Mouse (Mus musculus) CH12.LX (cell line): ENCODE results near the gene Qsox1. TPM values are rescaled to one million over a fixed set of nuclear protein-coding genes. Genes with fewer than 3 reads are reported as not detected.

Experiments
- DNase-seq: peaks from one replicate; pipeline ENCODE4 v3.0.0-alpha.2; 2013; ENCODE audit errors: extremely low read depth
- H3K27ac ChIP-seq: 2 replicates; pipeline ENCODE4 v1.5.1; 2012; ENCODE audit warnings: low read depth, mild to moderate bottlenecking, control low read depth, moderate library complexity; ENCODE audit not compliant: insufficient read depth
- H3K27me3 ChIP-seq: replicated peaks from 2 replicates; pipeline ENCODE3; 2012; ENCODE audit warnings: inconsistent platforms
- H3K36me3 ChIP-seq, 2 experiments: replicated peaks in 1 of 2; 2 replicates each; pipeline versions ENCODE3 to v1.6.1; 2012; ENCODE audit warnings: inconsistent platforms in 1 of 2, low read length in 1 of 2, mild to moderate bottlenecking in 1 of 2, mixed read lengths in 1 of 2, moderate library complexity in 1 of 2; ENCODE audit not compliant: control insufficient read depth in 1 of 2, insufficient read depth in 1 of 2
- H3K4me1 ChIP-seq, 2 experiments: 2 replicates each; pipeline ENCODE4 v1.6.1; 2012; ENCODE audit warnings: inconsistent platforms in 1 of 2, moderate library complexity in 1 of 2; ENCODE audit not compliant: insufficient read depth in 2 of 2, control insufficient read depth in 1 of 2
- H3K4me2 ChIP-seq: 2 replicates; pipeline ENCODE4 v1.6.1; 2012; ENCODE audit warnings: low read depth, mild to moderate bottlenecking, control low read depth; ENCODE audit not compliant: poor library complexity, insufficient read depth, severe bottlenecking
- H3K4me3 ChIP-seq, 3 experiments: fragments of 150-350 bp in 1 of 3; sonication (generic) in 1 of 3; replicated peaks in 1 of 3; 2 replicates each; pipeline versions ENCODE3 to v1.5.1; 2011 to 2012; ENCODE audit warnings: low read depth in 2 of 3, low read length in 2 of 3, mild to moderate bottlenecking in 2 of 3, moderate library complexity in 2 of 3, control low read depth in 1 of 3, improper control_type of control experiment in 1 of 3, inconsistent platforms in 1 of 3, mixed read lengths in 1 of 3; ENCODE audit not compliant: poor library complexity in 1 of 3
- H3K79me2 ChIP-seq: replicated peaks from 2 replicates; pipeline ENCODE4 v1.6.1; 2012; ENCODE audit warnings: mild to moderate bottlenecking, moderate library complexity; ENCODE audit not compliant: control insufficient read depth, poor library complexity, insufficient read depth, severe bottlenecking; ENCODE audit errors: extremely low read depth
- H3K9ac ChIP-seq: 2 replicates; pipeline ENCODE4 v1.6.1; 2012; ENCODE audit warnings: low read depth, mild to moderate bottlenecking, control low read depth, moderate library complexity; ENCODE audit not compliant: insufficient read depth
- H3K9me3 ChIP-seq: replicated peaks from 2 replicates; pipeline ENCODE3; 2012; ENCODE audit warnings: low read length, inconsistent platforms, mixed read lengths
- JUN ChIP-seq: IDR thresholded peaks from 2 replicates; pipeline ENCODE4 v1.6.1; 2011; ENCODE audit warnings: low read depth, mild to moderate bottlenecking, low read length, improper control_type of control experiment, moderate library complexity; ENCODE audit not compliant: insufficient read depth
- PAX5 ChIP-seq: IDR thresholded peaks from 2 replicates; pipeline ENCODE4 v1.6.1; 2012; ENCODE audit warnings: low read length, inconsistent platforms, mixed read lengths
- POLR2A ChIP-seq: IDR thresholded peaks from 2 replicates; pipeline ENCODE4 v1.6.1; 2011; ENCODE audit warnings: low read depth, mild to moderate bottlenecking, improper control_type of control experiment, low read length
- POLR2AphosphoS2 ChIP-seq: IDR thresholded peaks from 2 replicates; pipeline ENCODE4 v1.6.1; 2011; ENCODE audit warnings: low read depth, low read length, improper control_type of control experiment
- RAD21 ChIP-seq: IDR thresholded peaks from 2 replicates; pipeline ENCODE4 v1.6.1; 2011; ENCODE audit warnings: low read depth, mild to moderate bottlenecking, low read length, improper control_type of control experiment, moderate library complexity
- SIN3A ChIP-seq: IDR thresholded peaks from 2 replicates; pipeline ENCODE4 v1.6.1; 2012; ENCODE audit warnings: low read length, improper control_type of control experiment, inconsistent platforms
- UBTF ChIP-seq: IDR thresholded peaks from 2 replicates; pipeline ENCODE4 v1.6.1; 2012; ENCODE audit warnings: low read depth, mild to moderate bottlenecking, inconsistent platforms, low read length, improper control_type of control experiment, moderate library complexity
- dilution Hi-C: fragments of 300-500 bp; cut with MboI; formaldehyde crosslinking; loops from 2 replicates; pipeline ENCODE4 v1.14.3; 2020; ENCODE audit warnings: low sequenced_read_pairs; ENCODE audit not compliant: extremely low pct_unique_long_range_greater_than_20kb, extremely low pct_ligation_motif_present
- in situ Hi-C: fragments of 300-500 bp; cut with MboI; formaldehyde crosslinking; loops from 3 replicates; pipeline ENCODE4 v1.14.3; 2019; ENCODE audit warnings: low sequenced_read_pairs, low pct_ligation_motif_present, low pct_unique_long_range_greater_than_20kb, mixed read lengths
- polyA plus RNA-seq: library from polyadenylated mRNA; unstranded; fragments of >175 nt; gene quantifications from 2 replicates; pipeline ENCODE4 v1.2.1, GENCODE M21; 2012; ENCODE audit warnings: low read depth; ENCODE audit not compliant: insufficient read length
- total RNA-seq, 2 experiments: library from RNA; depleted of rRNA; stranded (reverse); fragments of 300-350 nt in 1 of 2; fragments of >200 nt in 1 of 2; gene quantifications; 2 replicates each; pipeline ENCODE4 v1.2.3; 2012 to 2014

The Qsox1 gene
- total and polyA plus RNA-seq, 3 experiments, result 8.6 to 13.7 (median 11.6) TPM

- Histone ChIP-seq H3K4me1 (no peaks in the 10 kb centered on the region), H3K9ac (no peak overlapping the region), H3K79me2 (no peaks in the 10 kb centered on the region; the same call in 1 of the 2 replicates), H3K27me3 (peaks cover 46% of the 10 kb centered on the region), H3K36me3 (no peaks in the 10 kb centered on the region), H3K4me2 (no peak overlapping the region), H3K4me3 (no peak overlapping the region), H3K27ac (no peak overlapping the region), H3K9me3 (peaks cover 24% of the 10 kb centered on the region)
- in situ Hi-C loops (no loop called here), dilution Hi-C loops (no loop called here)
- TF ChIP-seq JUN (no peak), POLR2A (no peak), UBTF (no peak)
- DNase-seq, result no peak
Measured at GRCm38 (mm10) chr1:155737017-155737808, 75.5 kb downstream of the Qsox1 start.

- Histone ChIP-seq H3K27me3 (peaks cover 45% of the 10 kb centered on the region), H3K4me3 (no peak overlapping the region), H3K4me2 (no peak overlapping the region), H3K9ac (no peak overlapping the region), H3K27ac (no peak overlapping the region), H3K9me3 (peaks cover 20% of the 10 kb centered on the region), H3K4me1 (no peaks in the 10 kb centered on the region), H3K36me3 (no peaks in the 10 kb centered on the region), H3K79me2 (no peaks in the 10 kb centered on the region; the same call in 1 of the 2 replicates)
- dilution Hi-C loops (no loop called here), in situ Hi-C loops (no loop called here)
- TF ChIP-seq POLR2AphosphoS2 (no peak), JUN (no peak), PAX5 (no peak), RAD21 (no peak)
- no peak for DNase-seq
Measured at GRCm38 (mm10) chr1:155736096-155736825, 76.4 kb downstream of the Qsox1 start.

- Histone ChIP-seq H3K27ac (no peak overlapping the region), H3K79me2 (no peaks in the 10 kb centered on the region; the same call in 1 of the 2 replicates), H3K36me3 (no peaks in the 10 kb centered on the region), H3K4me3 (no peak overlapping the region), H3K27me3 (peaks cover 24% of the 10 kb centered on the region), H3K9me3 (peaks cover 4% of the 10 kb centered on the region), H3K9ac (no peak overlapping the region), H3K4me2 (no peak overlapping the region), H3K4me1 (no peaks in the 10 kb centered on the region)
- in situ Hi-C loops (no loop called here), dilution Hi-C loops (no loop called here)
- TF ChIP-seq SIN3A, result no peak
- DNase-seq, result no peak
Measured at GRCm38 (mm10) chr1:155731156-155731555, 81.5 kb downstream of the Qsox1 start.
